Mouse (Mus musculus): Measurements from ENCODE around the gene Mtmr11.
"Not testable (repeated sequence)": the region's sequence is repeated elsewhere in the genome, so short reads cannot be mapped to it uniquely, and the experiment has no call there.

The Mtmr11 gene

DNA sequence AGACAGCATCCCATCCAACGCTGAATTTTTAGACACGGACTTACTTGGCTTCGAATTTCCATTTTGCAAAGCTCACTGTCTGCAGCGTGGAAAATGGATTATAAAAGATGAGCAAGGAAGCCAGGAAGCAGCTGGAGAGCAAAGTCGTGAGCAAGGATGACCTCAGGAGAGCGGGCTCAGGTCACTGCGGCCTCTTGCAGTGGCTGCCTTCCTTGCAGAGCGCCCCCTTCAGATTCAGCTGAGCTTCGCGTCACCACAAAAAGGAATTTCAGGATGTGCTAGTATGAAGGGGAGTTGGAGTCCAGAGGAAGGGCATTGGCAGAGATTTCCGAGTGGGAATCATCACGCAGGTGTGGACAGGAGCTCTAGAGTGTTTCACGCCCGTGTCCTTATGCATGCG lies 47.4 kb downstream of the Mtmr11 start:
- DNase-seq (ENCODE audit: low spot score), result no peak

DNA sequence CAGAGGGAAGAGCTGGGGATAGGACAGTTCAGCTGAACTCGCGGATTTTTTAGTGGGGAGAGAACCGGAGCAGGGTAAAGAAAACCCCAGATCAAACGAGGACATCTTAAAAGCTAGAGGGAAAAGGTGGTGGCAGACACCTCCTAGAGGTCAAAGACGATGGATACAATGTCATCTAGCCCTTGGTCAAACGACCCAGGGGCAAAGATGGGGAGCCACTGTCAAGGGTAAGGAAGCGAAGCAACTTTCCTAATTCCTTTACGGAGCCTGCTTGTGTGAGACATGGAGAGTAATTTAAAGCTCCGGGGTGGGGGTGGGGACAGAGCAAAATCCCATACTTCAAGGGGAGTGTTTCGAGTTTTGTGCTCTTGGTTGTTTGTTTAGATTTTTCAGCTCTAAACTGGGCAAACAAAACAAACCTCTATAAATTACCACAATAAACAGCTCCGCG lies 57.4 kb downstream of the Mtmr11 start:
- no peak for DNase-seq (ENCODE audit: low spot score)

DNA sequence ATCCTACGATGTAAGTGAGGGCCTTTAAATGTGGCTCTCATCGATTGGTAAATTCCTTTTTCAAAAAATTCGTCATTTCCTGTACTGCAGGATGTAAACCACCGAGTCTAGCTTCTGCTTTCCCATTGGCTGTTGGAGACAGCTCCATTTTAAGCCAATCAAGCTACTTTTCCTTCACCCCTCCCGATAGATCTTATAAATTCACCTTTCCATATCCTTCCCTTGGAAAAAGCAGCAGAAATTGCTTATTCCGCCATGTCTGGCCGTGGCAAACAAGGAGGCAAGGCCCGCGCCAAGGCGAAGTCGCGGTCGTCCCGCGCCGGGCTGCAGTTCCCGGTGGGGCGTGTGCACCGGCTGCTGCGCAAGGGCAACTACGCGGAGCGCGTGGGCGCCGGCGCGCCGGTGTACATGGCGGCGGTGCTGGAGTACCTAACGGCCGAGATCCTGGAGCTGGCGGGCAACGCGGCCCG lies 57.9 kb downstream of the Mtmr11 start, which contains the start of the genes Bola1 and Hist2h2ab:
Gene Bola1 (minus strand): TSS at position 49 of the 470 bp plus-strand sequence.
Gene Hist2h2ab (plus strand): TSS at position 205 of the 470 bp plus-strand sequence.
- DNase-seq (ENCODE audit: low spot score), result peak; percentile 83

DNA sequence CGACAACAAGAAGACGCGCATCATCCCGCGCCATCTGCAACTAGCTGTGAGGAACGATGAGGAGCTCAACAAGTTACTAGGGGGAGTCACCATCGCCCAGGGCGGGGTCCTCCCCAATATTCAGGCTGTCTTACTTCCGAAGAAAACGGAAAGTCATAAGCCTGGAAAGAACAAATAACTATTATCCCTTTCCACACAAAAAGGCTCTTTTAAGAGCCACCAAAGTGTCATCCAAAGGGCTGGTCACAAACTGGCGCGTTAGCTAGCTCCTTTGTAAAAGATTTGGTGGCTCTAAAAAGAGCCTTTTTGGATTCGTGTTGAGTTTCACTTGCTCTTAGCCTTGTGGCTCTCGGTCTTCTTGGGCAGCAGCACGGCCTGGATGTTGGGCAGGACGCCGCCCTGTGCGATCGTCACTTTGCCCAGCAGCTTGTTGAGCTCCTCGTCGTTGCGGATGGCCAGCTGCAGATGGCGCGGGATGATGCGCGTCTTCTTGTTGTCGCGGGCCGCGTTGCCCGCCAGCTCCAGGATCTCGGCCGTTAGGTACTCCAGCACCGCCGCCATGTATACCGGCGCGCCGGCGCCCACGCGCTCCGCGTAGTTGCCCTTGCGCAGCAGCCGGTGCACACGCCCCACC lies 58.4 kb downstream of the Mtmr11 start:
- DNase-seq (ENCODE audit: low spot score), result not testable (repeated sequence)

DNA sequence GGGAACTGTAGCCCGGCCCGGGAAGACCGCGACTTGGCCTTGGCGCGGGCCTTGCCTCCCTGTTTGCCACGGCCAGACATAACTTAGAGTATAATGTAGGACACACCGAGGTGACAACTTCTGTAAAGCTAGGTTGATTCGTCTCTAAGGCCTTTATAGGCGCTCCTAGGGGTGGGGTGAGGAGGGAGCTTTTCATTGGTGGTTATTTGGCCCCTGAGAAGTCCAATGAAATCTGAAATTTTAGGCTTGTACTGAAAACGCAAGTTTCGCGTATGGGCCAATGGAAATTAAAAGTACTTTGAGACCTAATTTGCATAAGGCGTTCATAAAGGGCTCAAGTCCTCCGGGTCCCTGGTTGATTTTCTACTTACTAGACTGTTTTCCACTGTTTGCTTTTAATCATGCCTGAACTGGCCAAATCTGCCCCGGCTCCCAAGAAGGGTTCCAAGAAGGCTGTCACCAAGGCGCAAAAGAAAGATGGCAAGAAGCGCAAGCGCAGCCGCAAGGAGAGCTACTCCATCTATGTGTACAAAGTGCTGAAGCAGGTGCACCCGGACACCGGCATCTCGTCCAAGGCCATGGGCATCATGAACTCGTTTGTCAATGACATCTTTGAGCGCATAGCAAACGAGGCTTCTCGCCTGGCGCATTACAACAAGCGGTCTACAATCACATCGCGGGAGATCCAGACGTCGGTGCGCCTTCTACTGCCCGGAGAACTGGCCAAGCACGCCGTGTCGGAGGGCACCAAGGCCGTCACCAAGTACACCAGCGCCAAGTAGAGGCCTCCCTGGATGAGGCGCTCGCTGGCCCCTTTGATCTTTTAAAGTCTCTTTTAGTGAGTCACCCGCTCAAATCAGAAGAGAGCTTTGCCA lies 59.2 kb downstream of the Mtmr11 start, which contains the start of the genes Hist2h2ac and Hist2h2be:
Gene Hist2h2ac (minus strand): TSS at position 116 of the 875 bp plus-strand sequence.
Gene Hist2h2be (plus strand): TSS at position 355 of the 875 bp plus-strand sequence.
- peak; percentile 88 for DNase-seq (ENCODE audit: low spot score)

Measured in left cerebral cortex, adult 11 months (tissue).